Mouse (Mus musculus): Measurements from ENCODE around the gene G3bp1. TPM values are rescaled to one million over a fixed set of nuclear protein-coding genes. Genes with fewer than 3 reads are reported as not detected.

Gene G3bp1
- total and polyA plus RNA-seq, 3 experiments, result 129 to 314 (median 246) TPM

DNA sequence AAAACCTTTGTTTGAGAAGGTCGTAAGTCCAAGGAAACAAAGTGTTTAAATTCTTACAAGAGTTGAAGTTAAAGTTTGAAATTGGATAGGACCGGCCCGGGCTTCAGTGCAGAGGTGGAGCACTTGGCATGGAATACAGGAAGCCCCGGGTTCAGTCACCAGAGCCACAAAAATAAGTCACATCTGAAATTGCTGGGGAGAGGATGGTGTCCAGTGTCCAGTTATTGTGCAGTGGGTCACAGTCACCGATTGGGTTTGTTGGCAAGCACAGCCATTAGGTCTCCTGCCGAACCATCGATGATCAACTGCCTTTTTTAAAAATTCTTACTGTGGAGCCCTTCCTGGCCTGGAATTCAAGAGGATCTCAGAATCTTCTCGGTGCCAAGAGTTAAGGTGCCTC is 1.3 kb downstream of the G3bp1 start:
- peak; percentile 53 for DNase-seq (ENCODE audit: low read depth, low spot score)
- H3K27ac ChIP-seq (ENCODE audit: control insufficient read depth, low read depth, low read length), result peak overlapping the region; percentile 6
- peaks cover 69% of the 10 kb centered on the region for H3K79me2 ChIP-seq (ENCODE audit: control insufficient read depth, insufficient read depth, low read length, poor library complexity)
- H3K4me3 ChIP-seq (ENCODE audit: control insufficient read depth in 1 of 2, insufficient read depth in 1 of 2, low read depth in 2 of 2, low read length in 2 of 2), result peak overlapping the region; percentile 62 to 75
- peak overlapping the region; percentile 92 for H3K9ac ChIP-seq (ENCODE audit: control insufficient read depth, low read depth, low read length, poor library complexity, severe bottlenecking)
- H3K4me1 ChIP-seq (ENCODE audit: control insufficient read depth in 1 of 2, insufficient read depth in 2 of 2, low read length in 2 of 2), result peaks cover 6 to 29% of the 10 kb centered on the region in 2 experiments
- no peaks in the 10 kb centered on the region for H3K9me3 ChIP-seq (replicated peaks; ENCODE audit: insufficient read depth, low read length)
- H3K36me3 ChIP-seq (ENCODE audit: control insufficient read depth in 1 of 2, insufficient read depth in 2 of 2, low read length in 2 of 2), result peaks cover 25 to 47% of the 10 kb centered on the region in 2 experiments
- no peaks in the 10 kb centered on the region for H3K27me3 ChIP-seq (ENCODE audit: control insufficient read depth in 1 of 2, insufficient read depth in 2 of 2, low read length in 2 of 2)
- TF ChIP-seq ELF1 (IDR thresholded peaks at IDR 0.05; ENCODE audit: low read depth, low read length), result peak; percentile 40; the same call in 1 of the 2 replicates
- TF ChIP-seq POLR2A (IDR thresholded peaks at IDR 0.05; ENCODE audit: control insufficient read depth in 1 of 2, insufficient read depth in 1 of 2, low read depth in 1 of 2, low read length in 2 of 2, poor library complexity in 1 of 2), result peak in 1 of 2 experiments; percentile 26; a peak in 1 of 4 replicates
- no peak for TF ChIP-seq USF1 (IDR thresholded peaks at IDR 0.05; ENCODE audit: low read depth, low read length)
- TF ChIP-seq SIN3A (IDR thresholded peaks at IDR 0.05; ENCODE audit: low read length), result peak; percentile 42; the same call in 1 of the 2 replicates
- 0 out of 2 replicates have a peak, but pooled peaks have one; percentile 45 for TF ChIP-seq ZMIZ1 (IDR thresholded peaks at IDR 0.05; ENCODE audit: low read depth, low read length)
- TF ChIP-seq GATA1 (IDR thresholded peaks at IDR 0.05; ENCODE audit: low read depth, low read length), result no peak

DNA sequence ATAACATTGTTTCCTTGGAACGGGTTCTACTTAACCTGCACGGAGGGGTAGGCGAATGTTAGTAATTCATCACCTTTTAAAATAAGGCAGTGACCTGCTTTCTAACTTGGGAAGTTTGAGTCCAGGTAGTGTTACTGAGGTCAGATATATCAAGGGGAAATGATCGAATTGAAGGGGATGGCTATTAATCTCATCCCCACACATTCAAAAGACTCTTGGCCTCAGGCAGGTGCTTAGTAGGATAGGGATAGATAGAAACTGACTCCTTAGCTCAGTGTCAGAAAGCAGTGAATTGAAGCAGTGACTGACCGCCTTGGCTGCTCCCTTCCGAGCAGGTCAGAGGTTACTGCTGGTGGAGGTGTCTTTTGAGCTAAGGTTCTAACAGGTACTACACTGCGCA is 2.0 kb downstream of the G3bp1 start:
- peak overlapping the region; percentile 62 to 75 for H3K4me3 ChIP-seq (ENCODE audit: control insufficient read depth in 1 of 2, insufficient read depth in 1 of 2, low read depth in 2 of 2, low read length in 2 of 2)
- TF ChIP-seq GABPA (IDR thresholded peaks at IDR 0.05; ENCODE audit: low read depth, low read length) (no peak), UBTF (IDR thresholded peaks at IDR 0.05; ENCODE audit: borderline replicate concordance, insufficient read depth, low read depth, low read length) (no peak), TAL1 (IDR thresholded peaks at IDR 0.05; ENCODE audit: low read length) (peak; percentile 62), EP300 (IDR thresholded peaks at IDR 0.05; ENCODE audit: low read depth in 1 of 2, low read length in 2 of 2) (no peak), TBP (IDR thresholded peaks at IDR 0.05; ENCODE audit: low read depth, low read length) (no peak), MEF2A (IDR thresholded peaks at IDR 0.05; ENCODE audit: extremely low read depth, insufficient replicate concordance, low read depth, low read length, poor library complexity, severe bottlenecking) (no peak), POLR2A (IDR thresholded peaks at IDR 0.05; ENCODE audit: control insufficient read depth in 1 of 2, insufficient read depth in 1 of 2, low read depth in 1 of 2, low read length in 2 of 2, poor library complexity in 1 of 2) (peak in 1 of 2 experiments; percentile 6; a peak in 1 of 4 replicates), SIN3A (IDR thresholded peaks at IDR 0.05; ENCODE audit: low read length) (no peak)
- no peaks in the 10 kb centered on the region for H3K9me3 ChIP-seq (replicated peaks; ENCODE audit: insufficient read depth, low read length)
- H3K4me1 ChIP-seq (ENCODE audit: control insufficient read depth in 1 of 2, insufficient read depth in 2 of 2, low read length in 2 of 2), result peaks cover 13 to 33% of the 10 kb centered on the region in 2 experiments
- peaks cover 76% of the 10 kb centered on the region for H3K79me2 ChIP-seq (ENCODE audit: control insufficient read depth, insufficient read depth, low read length, poor library complexity)
- H3K27me3 ChIP-seq (ENCODE audit: control insufficient read depth in 1 of 2, insufficient read depth in 2 of 2, low read length in 2 of 2), result no peaks in the 10 kb centered on the region
- DNase-seq (ENCODE audit: low read depth, low spot score), result peak; percentile 51
- peak overlapping the region; percentile 92 for H3K9ac ChIP-seq (ENCODE audit: control insufficient read depth, low read depth, low read length, poor library complexity, severe bottlenecking)
- H3K27ac ChIP-seq (ENCODE audit: control insufficient read depth, low read depth, low read length), result no peak overlapping the region
- peaks cover 32 to 54% of the 10 kb centered on the region in 2 experiments for H3K36me3 ChIP-seq (ENCODE audit: control insufficient read depth in 1 of 2, insufficient read depth in 2 of 2, low read length in 2 of 2)

DNA sequence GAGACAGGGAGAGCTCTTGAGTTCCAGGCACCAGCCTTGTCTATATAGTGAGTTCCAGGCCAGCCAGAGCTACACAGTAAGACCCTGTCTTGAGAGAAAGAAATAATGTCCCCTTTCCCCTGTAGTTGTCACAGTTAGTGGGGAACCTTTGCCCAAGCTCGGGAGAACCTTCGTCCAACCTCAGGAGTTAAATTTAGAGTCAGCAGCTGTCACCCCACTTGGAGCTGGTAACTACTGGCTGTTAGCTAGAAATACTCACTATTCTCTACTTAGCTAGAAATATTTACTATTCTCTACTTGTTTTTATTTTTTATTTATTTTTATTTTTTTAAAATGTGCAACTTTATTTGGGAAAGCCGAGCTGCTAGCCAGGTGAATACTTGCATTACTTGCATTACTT is 3.7 kb downstream of the G3bp1 start:
- Histone ChIP-seq H3K27me3 (ENCODE audit: control insufficient read depth in 1 of 2, insufficient read depth in 2 of 2, low read length in 2 of 2) (no peaks in the 10 kb centered on the region), H3K4me3 (ENCODE audit: control insufficient read depth in 1 of 2, insufficient read depth in 1 of 2, low read depth in 2 of 2, low read length in 2 of 2) (peak overlapping the region; percentile 16 to 30), H3K9ac (ENCODE audit: control insufficient read depth, low read depth, low read length, poor library complexity, severe bottlenecking) (peak overlapping the region; percentile 30), H3K36me3 (ENCODE audit: control insufficient read depth in 1 of 2, insufficient read depth in 2 of 2, low read length in 2 of 2) (peaks cover 47 to 66% of the 10 kb centered on the region in 2 experiments), H3K79me2 (ENCODE audit: control insufficient read depth, insufficient read depth, low read length, poor library complexity) (peaks cover 90% of the 10 kb centered on the region), H3K9me3 (replicated peaks; ENCODE audit: insufficient read depth, low read length) (no peaks in the 10 kb centered on the region), H3K4me1 (ENCODE audit: control insufficient read depth in 1 of 2, insufficient read depth in 2 of 2, low read length in 2 of 2) (peaks cover 11 to 34% of the 10 kb centered on the region in 2 experiments), H3K27ac (ENCODE audit: control insufficient read depth, low read depth, low read length) (no peak overlapping the region)
- TF ChIP-seq ZMIZ1 (IDR thresholded peaks at IDR 0.05; ENCODE audit: low read depth, low read length) (no peak), SIN3A (IDR thresholded peaks at IDR 0.05; ENCODE audit: low read length) (0 out of 2 replicates have a peak, but pooled peaks have one; percentile 0)
- no peak for DNase-seq (ENCODE audit: low read depth, low spot score)

All from MEL (cell line).